Mouse (Mus musculus) ES-Bruce4 (cell line): ENCODE measurements around the gene Syt5.

ENCODE experiments used
- CTCF ChIP-seq: IDR thresholded peaks from one replicate; pipeline ENCODE4 v1.8.1; 2011; ENCODE audit warnings: low read depth, low read length
- EP300 ChIP-seq: IDR thresholded peaks from 2 replicates; pipeline ENCODE4 v1.6.1; 2011; ENCODE audit warnings: low read depth, low read length; ENCODE audit not compliant: insufficient read depth
- POLR2A ChIP-seq: IDR thresholded peaks from one replicate; pipeline ENCODE4 v1.8.1; 2011; ENCODE audit warnings: low read length; ENCODE audit not compliant: insufficient read depth

GRCm38 (mm10) chr7:4498251-4498650 is 49.1 kb downstream of the Syt5 start:
- TF ChIP-seq CTCF (no peak), EP300 (no peak), POLR2A (no peak)
